Mouse (Mus musculus): ENCODE measurements around the gene Gm5148. TPM values are rescaled to one million over a fixed set of nuclear protein-coding genes. Genes with fewer than 3 reads are reported as not detected.

Gm5148 gene
- polyA plus RNA-seq, 1 experiment: 9.5 TPM

GRCm38 (mm10) chr3:37676291-37676690 lies 48.0 kb downstream of the Gm5148 start:
- Histone ChIP-seq H3K4me3 (replicated peaks; ENCODE audit: extremely low read depth, low read depth, low read length) (no peak overlapping the region), H3K4me1 (ENCODE audit: control insufficient read depth, insufficient read depth, low read length) (no peaks in the 10 kb centered on the region)
- WGBS: 69% methylated on average over 8 of the region's 8 CpGs
- TF ChIP-seq CTCF (IDR thresholded peaks at IDR 0.05; ENCODE audit: insufficient read depth, low read length) (no peak), POLR2A (IDR thresholded peaks at IDR 0.05; ENCODE audit: borderline replicate concordance, extremely low read depth, low read depth, low read length) (no peak)
- DNase-seq: no peak

- DNase-seq: no peak
- H3K4me1 ChIP-seq (ENCODE audit: control insufficient read depth, insufficient read depth, low read length): no peaks in the 10 kb centered on the region
- no peak overlapping the region for H3K4me3 ChIP-seq (replicated peaks; ENCODE audit: extremely low read depth, low read depth, low read length)
- TF ChIP-seq POLR2A (IDR thresholded peaks at IDR 0.05; ENCODE audit: borderline replicate concordance, extremely low read depth, low read depth, low read length) (no peak), CTCF (IDR thresholded peaks at IDR 0.05; ENCODE audit: insufficient read depth, low read length) (no peak)
- WGBS: 76% methylated on average over 11 of the region's 11 CpGs
Observed at GRCm38 (mm10) chr3:37675056-37675525, 49.2 kb downstream of the Gm5148 start.

GRCm38 (mm10) chr3:37673513-37674261 lies 50.6 kb downstream of the Gm5148 start:
- DNase-seq: no peak
- H3K4me1 ChIP-seq (ENCODE audit: control insufficient read depth, insufficient read depth, low read length): no peaks in the 10 kb centered on the region
- WGBS: 71% methylated on average over 13 of the region's 13 CpGs
- H3K4me3 ChIP-seq (replicated peaks; ENCODE audit: extremely low read depth, low read depth, low read length): no peak overlapping the region
- no peak for TF ChIP-seq POLR2A (IDR thresholded peaks at IDR 0.05; ENCODE audit: borderline replicate concordance, extremely low read depth, low read depth, low read length)
- TF ChIP-seq CTCF (IDR thresholded peaks at IDR 0.05; ENCODE audit: insufficient read depth, low read length): no peak

GRCm38 (mm10) chr3:37672266-37673040 lies 51.8 kb downstream of the Gm5148 start:
- no peak for TF ChIP-seq CTCF (IDR thresholded peaks at IDR 0.05; ENCODE audit: insufficient read depth, low read length)
- TF ChIP-seq POLR2A (IDR thresholded peaks at IDR 0.05; ENCODE audit: borderline replicate concordance, extremely low read depth, low read depth, low read length): no peak
- no peak for DNase-seq
- WGBS: 67% methylated on average over 15 of the region's 15 CpGs

GRCm38 (mm10) chr3:37669100-37669499 lies 55.2 kb downstream of the Gm5148 start:
- 98% methylated on average over 20 of the region's 20 CpGs for WGBS
- Histone ChIP-seq H3K4me3 (replicated peaks; ENCODE audit: extremely low read depth, low read depth, low read length) (no peak overlapping the region), H3K4me1 (ENCODE audit: control insufficient read depth, insufficient read depth, low read length) (no peaks in the 10 kb centered on the region; the same call in 1 of the 2 replicates)
- no peak for DNase-seq
- TF ChIP-seq POLR2A (IDR thresholded peaks at IDR 0.05; ENCODE audit: borderline replicate concordance, extremely low read depth, low read depth, low read length): no peak
- no peak for TF ChIP-seq CTCF (IDR thresholded peaks at IDR 0.05; ENCODE audit: insufficient read depth, low read length)

More at GRCm38 (mm10) chr3:37672266-37673040, 51.8 kb downstream of the Gm5148 start:
- no peak overlapping the region for H3K4me3 ChIP-seq (replicated peaks; ENCODE audit: extremely low read depth, low read depth, low read length)
- H3K4me1 ChIP-seq (ENCODE audit: control insufficient read depth, insufficient read depth, low read length): no peaks in the 10 kb centered on the region; the same call in 1 of the 2 replicates

GRCm38 (mm10) chr3:37668652-37669051 lies 55.6 kb downstream of the Gm5148 start:
- WGBS: 91% methylated on average over 12 of the region's 12 CpGs
- Histone ChIP-seq H3K4me1 (ENCODE audit: control insufficient read depth, insufficient read depth, low read length) (no peaks in the 10 kb centered on the region; the same call in 1 of the 2 replicates), H3K4me3 (replicated peaks; ENCODE audit: extremely low read depth, low read depth, low read length) (no peak overlapping the region)
- DNase-seq: no peak
- no peak for TF ChIP-seq CTCF (IDR thresholded peaks at IDR 0.05; ENCODE audit: insufficient read depth, low read length)

- DNase-seq: no peak
- H3K4me1 ChIP-seq (ENCODE audit: control insufficient read depth, insufficient read depth, low read length): no peaks in the 10 kb centered on the region; the same call in 1 of the 2 replicates
- TF ChIP-seq POLR2A (IDR thresholded peaks at IDR 0.05; ENCODE audit: borderline replicate concordance, extremely low read depth, low read depth, low read length) (no peak), CTCF (IDR thresholded peaks at IDR 0.05; ENCODE audit: insufficient read depth, low read length) (no peak)
- no peak overlapping the region for H3K4me3 ChIP-seq (replicated peaks; ENCODE audit: extremely low read depth, low read depth, low read length)
- 47% methylated on average over 7 of the region's 7 CpGs for WGBS
Observed at GRCm38 (mm10) chr3:37667736-37668135, 56.6 kb downstream of the Gm5148 start.

- TF ChIP-seq POLR2A (IDR thresholded peaks at IDR 0.05; ENCODE audit: borderline replicate concordance, extremely low read depth, low read depth, low read length) (no peak), CTCF (IDR thresholded peaks at IDR 0.05; ENCODE audit: insufficient read depth, low read length) (no peak)
- WGBS: 41% methylated on average over 2 of the region's 2 CpGs
- no peak overlapping the region for H3K4me3 ChIP-seq (replicated peaks; ENCODE audit: extremely low read depth, low read depth, low read length)
- no peaks in the 10 kb centered on the region; the same call in 1 of the 2 replicates for H3K4me1 ChIP-seq (ENCODE audit: control insufficient read depth, insufficient read depth, low read length)
- no peak for DNase-seq
Observed at GRCm38 (mm10) chr3:37667119-37667467, 57.2 kb downstream of the Gm5148 start.

- Histone ChIP-seq H3K4me1 (ENCODE audit: control insufficient read depth, insufficient read depth, low read length) (no peaks in the 10 kb centered on the region; the same call in 1 of the 2 replicates), H3K4me3 (replicated peaks; ENCODE audit: extremely low read depth, low read depth, low read length) (no peak overlapping the region)
- DNase-seq: no peak
- TF ChIP-seq POLR2A (IDR thresholded peaks at IDR 0.05; ENCODE audit: borderline replicate concordance, extremely low read depth, low read depth, low read length): no peak
- no peak for TF ChIP-seq CTCF (IDR thresholded peaks at IDR 0.05; ENCODE audit: insufficient read depth, low read length)
- WGBS: 34% methylated on average over 9 of the region's 9 CpGs
Observed at GRCm38 (mm10) chr3:37666291-37667118, 57.8 kb downstream of the Gm5148 start.

Other genes with a start within 250 kb of the Gm5148 start
- 105 and 124 TPM in 2 replicates for gene Spry1, start 84.5 kb downstream of the Gm5148 start, polyA plus RNA-seq (2012; rRNA removed)

All from lung, adult 2 months (tissue).